Mouse (Mus musculus): Measurements from ENCODE around the gene Junb.

DNA sequence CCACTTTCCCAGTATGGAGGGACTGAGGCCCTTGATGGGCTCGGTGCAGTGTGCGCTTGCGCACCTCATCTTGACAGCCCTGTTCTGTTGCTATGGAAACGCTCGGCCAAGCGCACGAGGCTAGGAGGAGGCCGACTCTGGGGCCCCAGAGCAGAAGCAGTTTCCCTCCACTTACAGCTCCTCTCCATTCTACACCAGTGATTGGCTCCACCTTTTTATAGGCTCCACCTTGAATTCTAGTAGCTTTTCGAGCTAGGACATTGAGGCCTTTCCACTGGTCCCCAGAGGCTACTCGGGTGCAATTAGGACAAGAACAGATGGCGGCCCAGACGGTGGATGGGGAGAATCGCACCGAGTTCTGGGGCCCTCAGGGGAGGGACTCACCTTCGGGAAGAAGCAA, 43.7 kb downstream of the Junb start:
- TF ChIP-seq CTCF (IDR thresholded peaks at IDR 0.05; ENCODE audit: insufficient read depth, low read length) (no peak), POLR2A (IDR thresholded peaks at IDR 0.05; ENCODE audit: borderline replicate concordance, extremely low read depth, low read depth, low read length) (no peak)

All from lung, adult 2 months (tissue).